Mouse (Mus musculus) megakaryocyte, embryonic 14.5 days (primary cell): Measurements from ENCODE around the gene BC049352.

ENCODE experiments used
- FLI1 ChIP-seq: IDR thresholded peaks from 2 replicates; pipeline ENCODE4 v1.6.1; 2012; ENCODE audit warnings: low read length, inconsistent platforms, mixed read lengths
- GATA1 ChIP-seq: IDR thresholded peaks from 3 replicates; pipeline ENCODE4 v1.6.1; 2012; ENCODE audit warnings: mixed read lengths, low read length, inconsistent platforms, borderline replicate concordance

DNA sequence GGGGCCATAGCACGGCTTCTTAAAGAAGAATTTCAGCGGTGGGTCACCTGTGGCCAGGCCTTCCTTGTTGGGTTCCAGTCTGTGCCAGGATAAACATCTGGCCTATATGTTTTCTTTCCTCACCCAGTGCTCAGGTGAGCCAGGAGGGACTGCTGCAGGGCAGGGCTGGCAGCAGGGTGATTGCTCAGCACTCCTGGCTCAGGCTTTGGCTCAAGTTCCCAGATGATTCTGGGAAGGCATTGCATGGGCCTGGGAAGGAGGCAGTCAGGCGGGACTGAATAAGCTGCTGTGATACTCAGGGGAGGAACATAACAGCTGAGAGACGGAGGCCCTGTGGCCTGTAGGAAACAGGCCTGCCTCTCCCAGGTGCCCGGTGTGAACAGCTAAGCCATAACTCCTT, 23.3 kb downstream of the BC049352 start:
- no peak for TF ChIP-seq GATA1
- TF ChIP-seq FLI1: no peak
